Mouse (Mus musculus): ENCODE results near the gene Emc8.
A peak's percentile ranks its signal among the peaks of the same experiment; 100 is the strongest.

DNA sequence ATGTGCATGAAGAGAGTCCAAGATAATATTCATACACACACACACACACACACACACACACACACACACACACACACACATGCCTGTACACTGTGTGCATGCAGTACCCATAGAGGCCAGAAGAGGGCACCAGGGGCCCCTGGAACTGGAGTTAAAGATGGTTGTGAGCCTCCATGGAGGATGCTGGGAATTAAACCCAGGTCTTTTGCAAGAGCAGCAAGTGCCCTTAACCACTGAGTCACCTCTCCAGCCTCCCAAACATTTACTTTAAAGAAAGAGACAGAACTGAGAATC lies 29.6 kb upstream of the Emc8 start:
- TF ChIP-seq CTCF (IDR thresholded peaks at IDR 0.05) (peak; percentile 69), EP300 (IDR thresholded peaks at IDR 0.05) (no peak)

Measured in lung, postnatal 0 days (tissue).